Mouse (Mus musculus) mammary gland, adult 2 months (tissue): Measurements from ENCODE around the gene Mtmr3. TPM values are rescaled to one million over a fixed set of nuclear protein-coding genes. Genes with fewer than 3 reads are reported as not detected.

Experiments
- polyA plus RNA-seq: library from polyadenylated mRNA; depleted of rRNA; stranded (reverse); fragments of >200 nt; gene quantifications from 2 replicates; pipeline ENCODE4 v1.2.3, GENCODE M21; 2012; ENCODE audit warnings: low replicate concordance; rRNA removed

The Mtmr3 gene
- 28.6 and 43.8 TPM in 2 replicates for polyA plus RNA-seq

DNA sequence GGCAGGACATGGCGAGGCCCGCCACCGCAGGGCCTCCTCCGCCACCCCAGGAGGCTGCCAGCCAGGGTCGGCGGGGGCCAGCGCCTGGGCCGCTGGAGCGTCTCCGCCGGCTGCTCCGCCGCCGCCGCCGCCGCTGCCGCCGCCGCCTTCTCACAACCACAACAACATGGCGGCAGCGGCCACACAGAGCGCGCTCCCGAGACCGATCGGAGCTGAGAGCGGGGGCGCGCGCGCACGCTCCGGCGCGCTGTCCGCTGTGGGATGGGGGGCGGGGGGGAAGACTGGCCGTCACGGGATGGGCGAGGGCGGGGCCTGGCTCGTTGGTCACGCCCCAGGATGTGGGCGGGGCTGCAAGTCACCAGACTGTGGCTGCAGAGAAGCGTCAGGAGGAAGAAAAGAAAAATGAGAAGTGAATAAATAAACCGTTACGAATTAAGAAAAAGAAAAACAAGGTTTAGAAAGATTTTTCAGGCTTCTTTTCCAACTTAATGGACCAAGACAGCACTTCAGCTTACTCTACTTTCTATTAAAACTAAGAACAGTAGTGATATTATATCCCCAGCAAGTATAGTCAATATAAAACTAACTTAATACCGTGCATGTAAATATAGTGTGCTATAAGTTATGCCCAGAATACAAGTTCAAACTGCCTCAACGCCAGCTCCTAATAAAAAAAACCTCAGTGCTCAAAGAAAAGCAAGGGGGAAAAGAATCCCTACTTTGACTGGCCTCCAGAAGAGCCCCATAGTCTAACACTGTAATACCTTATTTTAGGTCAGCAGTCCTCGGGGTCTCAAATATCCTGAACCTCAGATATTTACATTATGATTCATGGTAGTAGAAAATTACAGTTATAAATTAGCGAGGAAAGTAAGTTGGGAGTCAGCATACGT, at the start of gene Mtmr3:
Mtmr3 (minus strand) TSS at position 256 of the 893 bp plus-strand sequence.

DNA sequence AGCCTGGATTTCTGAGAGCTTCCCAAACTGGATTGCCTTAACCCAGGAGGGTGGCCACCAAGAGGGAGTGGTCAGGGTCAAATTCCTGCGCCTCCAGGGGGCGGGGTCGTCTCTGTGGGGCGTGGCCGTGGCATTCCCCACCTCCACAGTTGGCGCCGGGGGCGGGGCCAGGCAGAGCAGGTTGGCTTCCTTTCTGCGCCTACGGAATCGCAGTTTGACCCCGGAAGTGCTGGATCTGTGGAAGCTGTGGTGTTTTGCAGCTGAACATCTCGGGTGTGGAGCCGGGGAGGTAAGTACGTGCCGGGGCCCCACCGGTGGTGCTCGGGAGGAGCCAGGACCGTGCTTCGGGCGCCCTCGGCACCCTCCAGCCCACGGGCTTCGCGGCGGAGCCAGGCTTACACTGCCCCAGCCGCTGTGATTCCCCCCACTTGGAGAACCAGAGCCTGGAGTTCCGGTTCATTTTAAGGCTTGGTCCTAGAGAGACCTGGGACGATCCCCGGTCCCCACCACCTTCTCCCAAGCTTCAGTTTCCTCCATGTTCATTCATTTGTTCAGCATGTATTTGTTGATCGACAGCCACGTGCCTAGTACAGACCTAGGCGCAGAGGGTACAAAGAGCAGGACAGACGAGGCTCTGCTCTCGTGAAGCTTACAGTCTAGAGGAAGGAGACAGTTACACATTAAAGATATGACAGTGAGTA, 43.0 kb upstream of the Mtmr3 start, which contains the start of gene Ascc2:
Ascc2 (plus strand) TSS at position 214 of the 701 bp plus-strand sequence.

DNA sequence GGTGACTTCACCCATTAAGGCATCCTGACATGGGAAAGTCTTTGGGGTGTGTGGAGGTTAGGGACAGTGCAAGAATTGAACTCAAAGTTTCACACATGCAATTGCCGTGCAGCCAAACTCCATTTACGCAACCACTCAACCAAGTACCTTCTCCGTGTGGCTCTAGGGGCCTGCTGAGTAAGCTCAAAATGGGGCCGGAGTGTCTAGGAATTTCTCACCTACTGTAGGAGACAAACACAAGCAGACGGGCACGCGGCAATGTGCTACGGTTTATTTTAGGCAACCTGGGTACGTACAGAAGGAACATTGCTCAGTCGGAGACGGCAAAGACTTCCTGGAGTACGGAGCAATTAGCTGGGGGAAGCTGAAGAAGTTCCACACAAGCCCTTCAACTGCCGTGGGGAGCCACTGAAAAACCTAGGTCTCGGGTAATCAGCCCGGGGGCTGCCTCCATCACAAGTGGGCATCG, 25.4 kb upstream of the Mtmr3 start, which contains the start of gene Gm11032:
Gm11032 (plus strand) TSS at position 51 of the 469 bp plus-strand sequence.

DNA sequence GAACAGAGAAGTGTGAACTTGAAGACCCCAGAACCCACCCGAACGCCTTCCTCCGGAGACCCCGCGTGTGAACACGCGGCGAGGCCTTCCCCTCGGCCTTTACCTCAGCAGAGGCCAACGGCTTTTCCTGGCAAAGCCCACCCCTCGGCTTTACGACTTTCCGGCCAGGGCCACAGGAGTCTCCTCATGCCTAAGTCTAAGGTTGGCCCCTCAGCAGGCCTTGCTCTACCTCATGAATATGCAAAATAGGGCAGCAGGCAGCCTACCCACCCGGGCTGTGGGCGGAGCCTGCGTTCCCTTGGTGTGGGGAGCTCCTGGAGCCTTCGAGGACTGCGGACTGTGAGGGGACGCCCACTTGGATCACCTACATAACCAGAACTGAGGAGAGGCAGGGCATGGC, 153.7 kb downstream of the Mtmr3 start, which contains the start of gene Hormad2:
Hormad2 (minus strand) TSS at position 128 of the 400 bp plus-strand sequence.

Other genes with a start within 250 kb of the Mtmr3 start
- gene Hormad2, start 153.8 kb downstream of the Mtmr3 start, polyA plus RNA-seq, result 0.06 TPM in 2 replicates
- not detected in 2 replicates for gene Gm11032, start 25.2 kb upstream of the Mtmr3 start, polyA plus RNA-seq
- gene Ascc2, start 42.9 kb upstream of the Mtmr3 start, polyA plus RNA-seq, result 11.5 and 13.5 TPM in 2 replicates
- gene Uqcr10, start 109.5 kb upstream of the Mtmr3 start, polyA plus RNA-seq, result 1,157 and 1,279 TPM in 2 replicates
- 38.9 and 49.6 TPM in 2 replicates for gene Zmat5, start 109.8 kb upstream of the Mtmr3 start, polyA plus RNA-seq
- gene Cabp7, start 151.9 kb upstream of the Mtmr3 start, polyA plus RNA-seq, result 0.20 TPM in 1 of 2 replicates, not detected in the other